Mouse (Mus musculus): Measurements from ENCODE around the gene Hoxa2. TPM values are rescaled to one million over a fixed set of nuclear protein-coding genes. Genes with fewer than 3 reads are reported as not detected.

Gene Hoxa2
- polyA plus RNA-seq, 1 experiment from 2014 or later = 22.5 TPM

GRCm38 (mm10) chr6:52194690-52195089, 30.1 kb upstream of the Hoxa2 start:
- Histone ChIP-seq H3K9me3 (ENCODE audit: control insufficient read depth, low read length) (no peaks in the 10 kb centered on the region), H3K4me2 (ENCODE audit: low read length) (peak overlapping the region; percentile 18), H3K27ac (ENCODE audit: low read depth, low read length) (peak overlapping the region; percentile 44), H3K4me3 (ENCODE audit: low read length) (peak overlapping the region; percentile 4; the same call in 1 of the 2 replicates), H3K9ac (ENCODE audit: low read depth, low read length) (no peak overlapping the region; the same call in 1 of the 2 replicates), H3K27me3 (replicated peaks; ENCODE audit: control insufficient read depth, insufficient read depth, low read length) (peaks cover 49% of the 10 kb centered on the region), H3K4me1 (ENCODE audit: control insufficient read depth, insufficient read depth, low read depth, low read length) (no peaks in the 10 kb centered on the region; the same call in none of the 2 replicates), H3K36me3 (ENCODE audit: control insufficient read depth, insufficient read depth, low read length) (no peaks in the 10 kb centered on the region)
- no peak for ATAC-seq
- WGBS = 7% methylated on average over 10 of the region's 10 CpGs

- peak overlapping the region; percentile 61 for H3K9ac ChIP-seq (ENCODE audit: low read depth, low read length)
- H3K4me2 ChIP-seq (ENCODE audit: low read length) = peak overlapping the region; percentile 67
- no peaks in the 10 kb centered on the region for H3K36me3 ChIP-seq (ENCODE audit: control insufficient read depth, insufficient read depth, low read length)
- peak; percentile 74 for ATAC-seq
- no peaks in the 10 kb centered on the region; the same call in none of the 2 replicates for H3K4me1 ChIP-seq (ENCODE audit: control insufficient read depth, insufficient read depth, low read depth, low read length)
- no peaks in the 10 kb centered on the region for H3K9me3 ChIP-seq (ENCODE audit: control insufficient read depth, low read length)
- H3K27ac ChIP-seq (ENCODE audit: low read depth, low read length) = peak overlapping the region; percentile 79
- H3K27me3 ChIP-seq (replicated peaks; ENCODE audit: control insufficient read depth, insufficient read depth, low read length) = peaks cover 45% of the 10 kb centered on the region
- H3K4me3 ChIP-seq (ENCODE audit: low read length) = peak overlapping the region; percentile 52
- 2% methylated on average over 45 of the region's 55 CpGs for WGBS
Observed at GRCm38 (mm10) chr6:52191860-52192550, 27.4 kb upstream of the Hoxa2 start.

- Histone ChIP-seq H3K9me3 (ENCODE audit: control insufficient read depth, low read length) (no peaks in the 10 kb centered on the region), H3K4me2 (ENCODE audit: low read length) (peak within 1 kb of the TSS; percentile 67), H3K4me1 (ENCODE audit: control insufficient read depth, insufficient read depth, low read depth, low read length) (no peaks in the 10 kb centered on the region; the same call in 1 of the 2 replicates), H3K9ac (ENCODE audit: low read depth, low read length) (peak within 1 kb of the TSS; percentile 72), H3K36me3 (ENCODE audit: control insufficient read depth, insufficient read depth, low read length) (no peaks in the 10 kb centered on the region), H3K27ac (ENCODE audit: low read depth, low read length) (peak within 1 kb of the TSS; percentile 92), H3K27me3 (replicated peaks; ENCODE audit: control insufficient read depth, insufficient read depth, low read length) (peaks cover 45% of the 10 kb centered on the region), H3K4me3 (ENCODE audit: low read length) (peak within 1 kb of the TSS; percentile 52)
- WGBS = under 1% methylated on average over 70 of the region's 102 CpGs
- peak; percentile 49; the same call in 1 of the 2 replicates for ATAC-seq
Observed at GRCm38 (mm10) chr6:52190906-52191810, 26.5 kb upstream of the Hoxa2 start, which contains the start of gene Hoxa4. Hoxa4 (minus strand) TSS chr6:52191753.

- no peak for ATAC-seq
- H3K27ac ChIP-seq (ENCODE audit: low read depth, low read length) = peak overlapping the region; percentile 92
- H3K27me3 ChIP-seq (replicated peaks; ENCODE audit: control insufficient read depth, insufficient read depth, low read length) = peaks cover 47% of the 10 kb centered on the region
- no peaks in the 10 kb centered on the region for H3K9me3 ChIP-seq (ENCODE audit: control insufficient read depth, low read length)
- H3K36me3 ChIP-seq (ENCODE audit: control insufficient read depth, insufficient read depth, low read length) = no peaks in the 10 kb centered on the region
- WGBS = 3% methylated on average over 23 of the region's 23 CpGs
- H3K4me2 ChIP-seq (ENCODE audit: low read length) = peak overlapping the region; percentile 67
- peak overlapping the region; percentile 72 for H3K9ac ChIP-seq (ENCODE audit: low read depth, low read length)
- H3K4me3 ChIP-seq (ENCODE audit: low read length) = peak overlapping the region; percentile 52
- H3K4me1 ChIP-seq (ENCODE audit: control insufficient read depth, insufficient read depth, low read depth, low read length) = no peaks in the 10 kb centered on the region; the same call in none of the 2 replicates
Observed at GRCm38 (mm10) chr6:52190410-52190809, 25.8 kb upstream of the Hoxa2 start.

- peak overlapping the region; percentile 13; the same call in 1 of the 2 replicates for H3K9ac ChIP-seq (ENCODE audit: low read depth, low read length)
Observed at GRCm38 (mm10) chr6:52189909-52190308, 25.3 kb upstream of the Hoxa2 start.

GRCm38 (mm10) chr6:52189172-52189591, 24.6 kb upstream of the Hoxa2 start:
- Histone ChIP-seq H3K9ac (ENCODE audit: low read depth, low read length) (peak overlapping the region; percentile 2), H3K4me1 (ENCODE audit: control insufficient read depth, insufficient read depth, low read depth, low read length) (no peaks in the 10 kb centered on the region; the same call in none of the 2 replicates), H3K36me3 (ENCODE audit: control insufficient read depth, insufficient read depth, low read length) (no peaks in the 10 kb centered on the region), H3K9me3 (ENCODE audit: control insufficient read depth, low read length) (no peaks in the 10 kb centered on the region), H3K4me2 (ENCODE audit: low read length) (peak overlapping the region; percentile 67), H3K27ac (ENCODE audit: low read depth, low read length) (peak overlapping the region; percentile 63), H3K27me3 (replicated peaks; ENCODE audit: control insufficient read depth, insufficient read depth, low read length) (peaks cover 41% of the 10 kb centered on the region), H3K4me3 (ENCODE audit: low read length) (peak overlapping the region; percentile 18)
- ATAC-seq = no peak
- WGBS = 11% methylated on average over 5 of the region's 5 CpGs

More at GRCm38 (mm10) chr6:52189909-52190308, 25.3 kb upstream of the Hoxa2 start:
- no peak for ATAC-seq
- Histone ChIP-seq H3K4me1 (ENCODE audit: control insufficient read depth, insufficient read depth, low read depth, low read length) (no peaks in the 10 kb centered on the region; the same call in none of the 2 replicates), H3K27me3 (replicated peaks; ENCODE audit: control insufficient read depth, insufficient read depth, low read length) (peaks cover 45% of the 10 kb centered on the region), H3K4me2 (ENCODE audit: low read length) (peak overlapping the region; percentile 67), H3K9me3 (ENCODE audit: control insufficient read depth, low read length) (no peaks in the 10 kb centered on the region), H3K36me3 (ENCODE audit: control insufficient read depth, insufficient read depth, low read length) (no peaks in the 10 kb centered on the region), H3K4me3 (ENCODE audit: low read length) (peak overlapping the region; percentile 52), H3K27ac (ENCODE audit: low read depth, low read length) (peak overlapping the region; percentile 92)
- WGBS = 14% methylated on average over 8 of the region's 8 CpGs

GRCm38 (mm10) chr6:52186500-52186899, 21.9 kb upstream of the Hoxa2 start:
- Histone ChIP-seq H3K4me2 (ENCODE audit: low read length) (no peak overlapping the region), H3K9ac (ENCODE audit: low read depth, low read length) (no peak overlapping the region), H3K9me3 (ENCODE audit: control insufficient read depth, low read length) (no peaks in the 10 kb centered on the region), H3K4me3 (ENCODE audit: low read length) (no peak overlapping the region), H3K27me3 (replicated peaks; ENCODE audit: control insufficient read depth, insufficient read depth, low read length) (peaks cover 44% of the 10 kb centered on the region), H3K4me1 (ENCODE audit: control insufficient read depth, insufficient read depth, low read depth, low read length) (no peaks in the 10 kb centered on the region; the same call in none of the 2 replicates), H3K36me3 (ENCODE audit: control insufficient read depth, insufficient read depth, low read length) (no peaks in the 10 kb centered on the region), H3K27ac (ENCODE audit: low read depth, low read length) (no peak overlapping the region)
- ATAC-seq = no peak
- 18% methylated on average over 1 of the region's 1 CpGs for WGBS

GRCm38 (mm10) chr6:52185834-52186233, 21.2 kb upstream of the Hoxa2 start:
- Histone ChIP-seq H3K36me3 (ENCODE audit: control insufficient read depth, insufficient read depth, low read length) (no peaks in the 10 kb centered on the region), H3K9me3 (ENCODE audit: control insufficient read depth, low read length) (no peaks in the 10 kb centered on the region), H3K27me3 (replicated peaks; ENCODE audit: control insufficient read depth, insufficient read depth, low read length) (peaks cover 45% of the 10 kb centered on the region), H3K27ac (ENCODE audit: low read depth, low read length) (peak overlapping the region; percentile 59), H3K9ac (ENCODE audit: low read depth, low read length) (no peak overlapping the region; the same call in 1 of the 2 replicates), H3K4me2 (ENCODE audit: low read length) (peak overlapping the region; percentile 38; the same call in 1 of the 2 replicates), H3K4me1 (ENCODE audit: control insufficient read depth, insufficient read depth, low read depth, low read length) (no peaks in the 10 kb centered on the region; the same call in 1 of the 2 replicates), H3K4me3 (ENCODE audit: low read length) (no peak overlapping the region)
- no peak for ATAC-seq
- 16% methylated on average over 3 of the region's 3 CpGs for WGBS
